Mouse (Mus musculus): ENCODE results near the gene Olfr18. TPM values are rescaled to one million over a fixed set of nuclear protein-coding genes. Genes with fewer than 3 reads are reported as not detected.

Olfr18 gene
- polyA plus RNA-seq, 1 experiment from 2014 or later, result 0.13 TPM

DNA sequence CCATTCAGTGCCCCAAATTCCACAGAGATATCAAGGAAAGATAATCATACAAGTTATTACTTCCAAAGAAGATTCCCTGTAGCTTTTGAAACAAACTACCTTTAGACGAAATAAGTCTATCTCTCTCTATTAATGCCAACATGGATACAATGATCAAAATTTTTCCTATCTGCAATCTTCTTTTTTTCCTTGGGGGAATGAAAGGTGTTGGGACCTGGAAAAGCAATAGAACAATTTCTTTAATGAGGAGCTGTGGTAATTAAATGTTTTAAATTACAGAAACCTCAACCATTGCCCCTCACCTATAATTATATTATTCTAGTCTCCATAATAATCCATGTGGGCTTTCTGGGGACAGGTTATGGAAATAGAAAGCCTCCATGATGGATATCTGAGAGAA, 53.8 kb downstream of the Olfr18 start, which contains the start of gene Olfr39:
Gene Olfr39, plus strand, starts transcription at position 301 of the 400 bp plus-strand sequence.
- no peak within 1 kb of the TSS for H3K4me2 ChIP-seq (ENCODE audit: low read depth, low read length)
- H3K4me1 ChIP-seq (ENCODE audit: control insufficient read depth, insufficient read depth, low read length), result no peaks in the 10 kb centered on the region
- H3K36me3 ChIP-seq (ENCODE audit: control insufficient read depth, insufficient read depth, low read length), result no peaks in the 10 kb centered on the region
- H3K27ac ChIP-seq (ENCODE audit: low read depth, low read length), result no peak within 1 kb of the TSS
- no peak within 1 kb of the TSS for H3K9ac ChIP-seq (replicated peaks; ENCODE audit: low read depth, low read length)
- H3K4me3 ChIP-seq (ENCODE audit: low read depth, low read length), result no peak within 1 kb of the TSS
- H3K27me3 ChIP-seq (ENCODE audit: control insufficient read depth, insufficient read depth, low read length), result no peaks in the 10 kb centered on the region
- H3K9me3 ChIP-seq (ENCODE audit: control insufficient read depth, low read length), result no peaks in the 10 kb centered on the region
- WGBS, result 90% methylated on average over 1 of the region's 1 CpGs
- ATAC-seq (ENCODE audit: low read depth), result no peak

Other genes with a start within 250 kb of the Olfr18 start
- not detected in 2 replicates for gene Olfr868, start 237.5 kb downstream of the Olfr18 start, polyA plus RNA-seq (2014; fragmentation: Nextera tagmentation; extraction: Ambion mirVana)
- not detected in 2 replicates for gene Olfr869, start 207.1 kb downstream of the Olfr18 start, polyA plus RNA-seq (2014; fragmentation: Nextera tagmentation; extraction: Ambion mirVana)
- not detected in 2 replicates for gene Olfr870, start 162.0 kb downstream of the Olfr18 start, polyA plus RNA-seq (2014; fragmentation: Nextera tagmentation; extraction: Ambion mirVana)
- not detected in 2 replicates for gene Olfr871, start 123.9 kb downstream of the Olfr18 start, polyA plus RNA-seq (2014; fragmentation: Nextera tagmentation; extraction: Ambion mirVana)
- gene Olfr872, start 99.0 kb downstream of the Olfr18 start, polyA plus RNA-seq (2014; fragmentation: Nextera tagmentation; extraction: Ambion mirVana), result not detected in 2 replicates
- gene Olfr39, start 53.7 kb downstream of the Olfr18 start, polyA plus RNA-seq (2014; fragmentation: Nextera tagmentation; extraction: Ambion mirVana), result not detected in 2 replicates
- gene Olfr873, start 37.6 kb downstream of the Olfr18 start, polyA plus RNA-seq (2014; fragmentation: Nextera tagmentation; extraction: Ambion mirVana), result not detected in 2 replicates
- 38.6 and 43.5 TPM in 2 replicates for gene Zfp560, start 49.1 kb upstream of the Olfr18 start, polyA plus RNA-seq (2014; fragmentation: Nextera tagmentation; extraction: Ambion mirVana)
- 22.5 and 26.1 TPM in 2 replicates for gene Zfp26, start 124.1 kb upstream of the Olfr18 start, polyA plus RNA-seq (2014; fragmentation: Nextera tagmentation; extraction: Ambion mirVana)
- 38.9 and 39.8 TPM in 2 replicates for gene Zfp426, start 156.7 kb upstream of the Olfr18 start, polyA plus RNA-seq (2014; fragmentation: Nextera tagmentation; extraction: Ambion mirVana)
- 88.0 and 115 TPM in 2 replicates for gene Zfp266, start 185.3 kb upstream of the Olfr18 start, polyA plus RNA-seq (2014; fragmentation: Nextera tagmentation; extraction: Ambion mirVana)
- gene Zfp846, start 245.2 kb upstream of the Olfr18 start, polyA plus RNA-seq (2014; fragmentation: Nextera tagmentation; extraction: Ambion mirVana), result 53.3 and 65.2 TPM in 2 replicates

Data from neural tube, embryonic 14.5 days (tissue).